Mouse (Mus musculus): ENCODE data around the gene Ush1c. TPM values are rescaled to one million over a fixed set of nuclear protein-coding genes. Genes with fewer than 3 reads are reported as not detected.

The Ush1c gene
- polyA plus RNA-seq (2012; ENCODE audit: insufficient read depth, insufficient read length, missing spikeins): not detected in 2 replicates

DNA sequence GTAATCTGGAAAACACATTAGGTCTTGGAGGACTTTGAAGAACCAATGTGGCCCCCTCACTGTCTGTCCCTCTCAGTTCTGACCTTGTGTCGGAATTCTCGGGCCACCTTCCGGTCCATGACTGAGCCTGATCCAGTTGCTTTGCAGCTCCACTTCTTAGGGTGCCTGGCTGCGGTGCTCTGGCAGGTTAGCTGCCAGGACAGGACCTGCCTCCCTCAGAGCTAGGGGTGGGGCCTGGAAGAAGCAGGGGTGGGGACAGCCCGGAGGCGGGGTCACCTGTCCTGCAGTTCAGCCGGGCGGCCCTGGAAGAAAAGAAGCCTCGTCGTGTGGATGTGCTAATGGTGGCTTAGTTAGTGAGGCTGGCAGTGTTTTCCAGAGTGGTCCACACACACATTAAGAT, at the start of gene Ush1c:
Ush1c (minus strand) TSS at position 158 of the 400 bp plus-strand sequence.
- Histone ChIP-seq H3K4me3 (ENCODE audit: insufficient read depth, low read depth, low read length) (no peak within 1 kb of the TSS), H3K4me1 (ENCODE audit: control insufficient read depth, insufficient read depth, insufficient read length, low read length) (no peaks in the 10 kb centered on the region), H3K27ac (replicated peaks; ENCODE audit: low read depth, low read length) (no peak within 1 kb of the TSS)

DNA sequence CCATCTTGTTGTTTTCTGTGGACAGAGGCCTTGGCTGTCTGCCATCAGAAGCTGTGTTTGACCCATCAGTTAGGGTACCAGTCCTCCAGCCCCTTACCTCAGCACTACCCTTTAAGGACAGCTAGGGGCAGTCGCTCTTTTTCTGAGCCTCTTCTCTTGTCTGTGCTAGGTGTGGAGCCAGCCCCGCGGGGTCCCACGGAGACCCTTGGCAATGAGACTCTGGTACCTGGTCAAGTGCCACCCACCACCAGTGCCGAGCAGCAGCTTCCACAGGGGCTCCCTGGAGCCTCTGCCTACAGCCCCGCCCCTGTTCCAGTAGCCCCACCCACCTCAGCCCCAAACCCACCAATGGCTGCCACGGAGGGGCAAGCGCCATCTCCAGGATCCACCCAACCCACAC, 48.7 kb upstream of the Ush1c start:
- H3K4me1 ChIP-seq (ENCODE audit: control insufficient read depth, insufficient read depth, insufficient read length, low read length): no peaks in the 10 kb centered on the region
- no peak overlapping the region for H3K27ac ChIP-seq (replicated peaks; ENCODE audit: low read depth, low read length)
- no peak overlapping the region for H3K4me3 ChIP-seq (ENCODE audit: insufficient read depth, low read depth, low read length)

DNA sequence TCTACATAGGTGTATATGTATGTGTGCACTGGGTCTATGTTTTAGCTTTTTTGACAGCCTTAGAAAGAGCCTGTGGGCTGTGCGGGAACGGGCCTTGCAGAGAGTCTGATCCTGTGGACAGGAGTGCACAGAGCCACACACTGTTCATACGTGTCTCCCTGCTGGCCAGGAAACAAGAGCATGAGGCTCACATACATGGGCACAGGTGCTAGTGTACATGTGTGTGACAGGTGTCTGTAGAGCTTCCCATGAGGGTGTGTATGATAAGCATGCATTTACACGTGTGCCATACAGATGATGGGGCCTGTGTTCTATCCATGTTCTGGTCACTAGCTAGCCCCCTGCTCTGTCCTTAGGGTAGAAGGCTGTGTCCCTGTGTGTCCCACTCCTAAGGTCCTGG, 48.1 kb upstream of the Ush1c start:
- Histone ChIP-seq H3K4me3 (ENCODE audit: insufficient read depth, low read depth, low read length) (no peak overlapping the region), H3K27ac (replicated peaks; ENCODE audit: low read depth, low read length) (no peak overlapping the region), H3K4me1 (ENCODE audit: control insufficient read depth, insufficient read depth, insufficient read length, low read length) (no peaks in the 10 kb centered on the region)

DNA sequence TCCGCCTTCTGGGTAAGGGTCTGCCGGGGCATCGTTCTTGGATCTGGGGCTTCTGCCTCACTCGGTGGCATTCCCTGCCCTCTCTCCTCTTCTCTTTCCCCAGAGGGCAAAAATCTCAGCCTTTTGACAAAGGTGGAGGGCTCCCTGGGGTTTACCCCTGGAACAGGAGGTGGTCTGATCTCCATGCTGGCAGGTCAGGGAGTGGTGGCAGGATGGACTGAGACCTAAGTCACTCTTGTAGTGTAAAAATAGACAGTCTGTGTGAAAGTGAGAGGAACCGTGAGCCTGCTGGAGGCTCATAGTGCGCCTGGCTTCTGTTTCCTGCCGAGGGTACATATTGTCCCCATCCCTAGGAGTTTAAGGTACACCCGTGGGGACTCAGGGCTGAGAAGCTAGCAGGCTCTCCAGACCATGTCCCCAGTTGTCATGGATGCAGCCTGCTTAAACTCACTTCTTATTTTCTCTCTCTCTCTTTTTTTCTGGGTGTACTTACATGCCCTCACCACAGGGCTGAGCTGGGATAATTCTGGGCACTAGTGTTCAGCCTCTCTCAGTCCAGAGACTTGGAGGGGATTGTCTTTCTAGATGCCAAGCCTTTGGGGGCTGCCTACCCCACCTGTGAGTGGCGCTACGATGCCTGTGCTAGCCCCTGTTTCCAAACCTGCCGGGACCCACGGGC, 47.0 kb upstream of the Ush1c start:
- Histone ChIP-seq H3K4me3 (ENCODE audit: insufficient read depth, low read depth, low read length) (no peak overlapping the region), H3K4me1 (ENCODE audit: control insufficient read depth, insufficient read depth, insufficient read length, low read length) (no peaks in the 10 kb centered on the region), H3K27ac (replicated peaks; ENCODE audit: low read depth, low read length) (no peak overlapping the region)

DNA sequence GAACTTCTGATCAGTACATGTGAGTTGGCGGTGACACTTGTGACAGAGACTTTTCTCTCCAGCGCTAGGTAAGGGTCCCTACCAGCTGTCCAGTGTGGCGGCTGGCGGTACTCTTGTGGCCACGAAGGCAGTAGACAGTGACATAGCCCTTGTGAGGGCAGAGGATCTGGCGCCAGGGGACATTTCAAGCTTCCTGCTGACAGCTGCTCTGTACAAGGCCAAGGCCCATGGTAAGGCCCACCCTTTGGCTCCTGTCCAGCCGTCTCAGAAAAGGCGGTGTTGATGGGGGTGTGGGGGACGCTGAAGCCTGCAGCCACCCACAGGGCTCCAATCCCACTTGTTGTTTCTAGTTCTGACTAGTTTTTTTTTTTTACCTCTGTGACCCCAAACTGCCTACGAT, 45.4 kb upstream of the Ush1c start:
- H3K27ac ChIP-seq (replicated peaks; ENCODE audit: low read depth, low read length): no peak overlapping the region
- no peak overlapping the region for H3K4me3 ChIP-seq (ENCODE audit: insufficient read depth, low read depth, low read length)
- H3K4me1 ChIP-seq (ENCODE audit: control insufficient read depth, insufficient read depth, insufficient read length, low read length): no peaks in the 10 kb centered on the region

DNA sequence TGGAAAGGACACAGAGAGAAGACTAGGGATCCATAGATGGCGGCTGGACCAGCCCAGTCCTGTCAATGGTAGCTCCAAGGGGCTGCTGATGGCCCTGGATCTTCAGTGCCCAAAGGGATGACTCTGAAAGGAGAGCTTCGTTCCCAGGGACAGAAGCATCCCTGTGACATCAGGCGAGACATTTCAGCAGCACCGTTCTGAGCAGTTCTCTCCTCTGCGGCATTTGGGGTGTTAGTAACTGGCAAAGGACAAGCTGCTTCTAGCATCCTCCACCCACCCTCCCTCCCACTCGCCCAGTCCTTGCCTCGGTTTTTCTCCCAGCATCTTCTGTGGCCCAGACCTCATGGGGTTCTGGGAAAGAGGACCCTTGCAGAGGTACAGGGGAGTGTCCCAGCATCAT, 44.0 kb upstream of the Ush1c start:
- Histone ChIP-seq H3K4me3 (ENCODE audit: insufficient read depth, low read depth, low read length) (no peak overlapping the region), H3K27ac (replicated peaks; ENCODE audit: low read depth, low read length) (no peak overlapping the region), H3K4me1 (ENCODE audit: control insufficient read depth, insufficient read depth, insufficient read length, low read length) (no peaks in the 10 kb centered on the region)

DNA sequence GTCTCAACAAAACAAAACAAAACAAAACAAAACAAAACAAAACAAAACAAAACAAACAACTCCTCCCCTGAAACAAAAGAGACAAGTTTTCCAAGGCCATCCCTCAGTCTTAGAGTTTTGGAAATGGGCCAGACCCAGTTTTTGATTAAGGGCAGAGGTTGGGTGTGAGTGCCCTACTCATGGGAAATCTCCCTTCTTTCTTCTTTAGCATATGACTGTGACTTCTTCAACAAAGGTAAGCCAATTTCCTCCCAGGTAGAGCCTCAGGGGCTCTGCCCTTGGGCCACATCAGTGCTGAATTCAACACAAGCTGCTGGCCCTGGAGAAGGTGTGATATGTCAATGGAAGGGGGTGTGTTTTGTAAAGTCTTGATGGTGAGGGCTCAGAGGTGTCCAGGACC, 42.6 kb upstream of the Ush1c start:
- Histone ChIP-seq H3K4me1 (ENCODE audit: control insufficient read depth, insufficient read depth, insufficient read length, low read length) (no peaks in the 10 kb centered on the region), H3K4me3 (ENCODE audit: insufficient read depth, low read depth, low read length) (no peak overlapping the region), H3K27ac (replicated peaks; ENCODE audit: low read depth, low read length) (no peak overlapping the region)

DNA sequence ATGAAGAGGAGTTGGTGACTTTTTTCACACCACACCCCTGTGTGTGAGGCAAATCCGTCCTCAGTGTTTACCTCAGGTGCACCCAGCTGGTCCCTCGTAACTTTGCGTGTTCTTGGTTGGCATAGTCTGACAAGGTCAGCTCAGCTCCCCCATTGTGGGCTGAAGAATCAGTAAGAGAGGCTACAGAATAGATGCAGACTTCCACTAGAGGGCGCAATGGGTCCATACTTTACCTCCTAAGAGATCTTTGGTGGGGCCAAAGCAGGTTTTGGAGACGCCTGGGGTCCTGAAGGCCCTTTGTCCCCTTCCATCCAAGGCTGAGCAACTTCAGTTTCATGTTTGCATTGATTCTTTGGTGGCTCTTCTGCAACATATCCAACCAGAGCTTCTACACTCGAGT, 41.6 kb upstream of the Ush1c start:
- no peak overlapping the region for H3K4me3 ChIP-seq (ENCODE audit: insufficient read depth, low read depth, low read length)
- no peak overlapping the region for H3K27ac ChIP-seq (replicated peaks; ENCODE audit: low read depth, low read length)
- no peaks in the 10 kb centered on the region for H3K4me1 ChIP-seq (ENCODE audit: control insufficient read depth, insufficient read depth, insufficient read length, low read length)

DNA sequence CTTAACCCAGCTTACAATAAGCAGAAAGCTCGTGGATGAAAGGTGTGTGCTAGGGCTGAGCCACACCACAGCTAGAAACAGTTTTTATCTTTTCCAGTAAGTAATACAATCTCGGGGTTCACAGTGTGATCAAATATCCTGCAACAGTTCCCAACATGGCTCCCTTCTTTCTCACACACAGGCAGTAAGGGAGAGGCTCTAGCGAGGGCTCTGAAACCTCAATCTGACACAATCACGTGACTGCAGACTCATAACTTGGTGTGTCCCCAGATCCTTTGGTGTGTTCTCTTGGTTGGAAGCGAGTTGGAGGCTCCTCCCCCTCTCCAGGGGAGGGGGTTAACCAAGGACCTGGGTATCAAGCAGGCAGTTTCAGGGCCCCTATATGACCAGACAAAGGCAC, 37.9 kb upstream of the Ush1c start:
- no peaks in the 10 kb centered on the region for H3K4me1 ChIP-seq (ENCODE audit: control insufficient read depth, insufficient read depth, insufficient read length, low read length)
- no peak overlapping the region for H3K4me3 ChIP-seq (ENCODE audit: insufficient read depth, low read depth, low read length)
- no peak overlapping the region for H3K27ac ChIP-seq (replicated peaks; ENCODE audit: low read depth, low read length)

DNA sequence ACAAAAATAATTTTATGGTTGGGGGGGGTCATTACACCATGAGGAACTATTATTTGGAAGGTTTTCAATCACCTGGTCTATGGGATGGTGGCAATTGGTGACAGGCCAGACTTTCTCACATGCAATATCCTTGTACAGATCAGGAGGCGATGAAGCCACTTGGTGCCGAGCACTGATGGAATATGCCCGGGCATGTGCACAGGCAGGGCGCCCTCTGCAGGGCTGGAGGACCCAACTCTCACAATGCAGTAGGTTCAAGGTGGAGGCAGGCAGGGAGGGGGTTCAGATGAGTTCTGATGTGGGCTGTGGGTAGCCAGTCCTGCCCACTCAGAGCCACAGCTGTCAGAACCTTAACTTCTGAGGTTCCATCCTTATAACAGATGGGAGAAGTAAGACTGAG, 13.5 kb upstream of the Ush1c start:
- H3K4me1 ChIP-seq (ENCODE audit: control insufficient read depth, insufficient read depth, insufficient read length, low read length): no peaks in the 10 kb centered on the region
- no peak overlapping the region for H3K27ac ChIP-seq (replicated peaks; ENCODE audit: low read depth, low read length)
- no peak overlapping the region for H3K4me3 ChIP-seq (ENCODE audit: insufficient read depth, low read depth, low read length)

DNA sequence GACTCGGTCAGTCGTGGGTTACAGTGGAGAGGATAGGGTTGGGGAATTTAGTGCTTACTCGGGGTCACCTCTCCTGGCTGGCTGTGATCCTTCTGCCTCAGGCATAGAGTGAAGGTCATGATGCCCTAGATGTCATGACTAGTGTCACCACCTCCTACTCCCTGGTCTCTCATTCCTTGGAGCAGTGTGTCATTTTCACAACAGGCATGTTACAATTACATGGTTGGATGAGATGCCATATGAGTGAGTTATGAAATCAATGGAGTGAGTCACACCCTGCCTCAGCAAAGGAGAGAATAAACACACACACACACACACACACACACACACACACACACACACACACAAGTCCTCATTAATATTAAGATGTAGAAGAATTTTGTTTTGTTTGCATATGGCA, 9.3 kb upstream of the Ush1c start:
- H3K4me1 ChIP-seq (ENCODE audit: control insufficient read depth, insufficient read depth, insufficient read length, low read length): no peaks in the 10 kb centered on the region
- H3K4me3 ChIP-seq (ENCODE audit: insufficient read depth, low read depth, low read length): no peak overlapping the region
- H3K27ac ChIP-seq (replicated peaks; ENCODE audit: low read depth, low read length): no peak overlapping the region

DNA sequence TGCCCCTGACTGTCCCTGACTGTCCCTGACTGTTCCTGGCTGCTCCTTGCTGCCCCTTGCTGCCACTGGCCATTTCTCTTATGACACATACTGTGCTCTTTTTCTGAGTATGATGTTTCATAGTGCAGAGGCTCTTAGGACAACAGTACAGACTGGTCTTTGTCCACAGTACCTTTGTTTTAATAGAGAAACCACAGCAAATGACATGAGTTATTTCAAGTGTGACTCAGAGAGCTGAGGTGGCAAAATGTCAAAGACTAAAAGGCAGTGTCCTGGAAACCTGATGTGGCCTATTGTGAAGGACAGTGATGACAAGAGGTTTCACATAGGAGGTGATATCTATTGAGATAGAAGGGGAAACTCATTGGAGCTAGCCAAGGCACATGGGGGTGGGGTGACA, 8.6 kb upstream of the Ush1c start:
- Histone ChIP-seq H3K4me1 (ENCODE audit: control insufficient read depth, insufficient read depth, insufficient read length, low read length) (no peaks in the 10 kb centered on the region), H3K27ac (replicated peaks; ENCODE audit: low read depth, low read length) (no peak overlapping the region), H3K4me3 (ENCODE audit: insufficient read depth, low read depth, low read length) (no peak overlapping the region)

DNA sequence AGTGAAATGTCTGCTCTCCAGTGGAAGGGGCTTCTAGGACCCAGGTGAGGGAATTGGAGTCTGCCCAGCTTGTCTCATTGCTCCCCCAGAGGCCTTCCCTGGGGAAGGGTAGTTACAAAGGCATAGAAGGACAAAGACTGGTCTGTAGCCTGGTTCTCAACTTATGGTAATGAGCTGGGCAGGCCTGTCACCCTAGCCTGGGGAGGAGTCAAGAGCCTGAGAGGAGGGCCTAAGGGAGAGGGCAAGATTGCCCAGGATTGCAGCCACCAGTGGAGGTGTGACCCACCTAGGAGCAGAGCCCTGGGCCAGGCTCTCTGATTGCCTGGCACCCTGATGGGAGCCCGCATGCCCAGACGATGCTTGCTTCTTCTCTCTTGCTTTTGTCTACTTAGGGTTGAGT, 2.4 kb upstream of the Ush1c start, which contains the start of gene Otog:
Otog (plus strand) TSS at position 292 of the 400 bp plus-strand sequence.
- no peak within 1 kb of the TSS for H3K4me3 ChIP-seq (ENCODE audit: insufficient read depth, low read depth, low read length)
- no peak within 1 kb of the TSS for H3K27ac ChIP-seq (replicated peaks; ENCODE audit: low read depth, low read length)
- H3K4me1 ChIP-seq (ENCODE audit: control insufficient read depth, insufficient read depth, insufficient read length, low read length): no peaks in the 10 kb centered on the region

DNA sequence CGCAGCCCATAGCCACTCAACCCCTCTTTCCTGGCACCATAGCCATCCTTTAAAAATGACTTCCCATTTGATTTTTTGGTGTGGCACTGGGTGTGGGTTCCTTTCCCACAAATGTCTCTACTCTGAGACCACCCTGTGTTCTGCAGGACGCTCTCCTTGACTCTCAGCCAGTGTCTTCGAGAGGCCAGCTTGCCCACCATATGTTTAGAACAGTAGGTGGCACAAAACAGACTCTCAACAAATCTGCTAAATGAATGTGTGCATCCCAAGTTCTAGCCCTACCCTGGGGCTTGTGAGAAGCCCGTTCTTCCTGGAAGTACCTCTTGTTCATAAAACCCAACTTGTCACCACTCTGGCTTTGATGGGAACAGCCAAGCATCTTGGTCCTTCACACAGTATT, 1.8 kb upstream of the Ush1c start:
- H3K4me1 ChIP-seq (ENCODE audit: control insufficient read depth, insufficient read depth, insufficient read length, low read length): no peaks in the 10 kb centered on the region
- no peak overlapping the region for H3K4me3 ChIP-seq (ENCODE audit: insufficient read depth, low read depth, low read length)
- H3K27ac ChIP-seq (replicated peaks; ENCODE audit: low read depth, low read length): no peak overlapping the region

DNA sequence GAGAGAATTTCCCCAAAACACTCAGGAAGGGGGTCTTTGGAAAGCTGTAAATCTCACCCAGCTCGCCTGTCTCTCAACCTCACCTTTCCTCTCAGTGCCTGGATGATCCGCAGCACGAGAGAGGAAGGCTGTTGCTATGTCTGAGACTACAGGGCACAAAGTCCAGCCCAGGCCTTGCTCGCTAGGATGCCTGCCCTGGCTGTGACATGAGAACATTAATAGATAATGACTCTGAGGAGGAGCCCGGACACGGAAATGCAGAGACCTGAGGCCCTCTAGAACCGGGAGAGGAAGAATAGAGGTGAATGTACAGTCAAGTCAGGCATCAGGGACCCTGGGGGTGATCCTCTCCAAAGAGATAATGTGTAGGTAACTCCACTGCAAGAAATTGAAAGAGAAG, 1.1 kb downstream of the Ush1c start:
- H3K4me3 ChIP-seq (ENCODE audit: insufficient read depth, low read depth, low read length): no peak overlapping the region
- H3K4me1 ChIP-seq (ENCODE audit: control insufficient read depth, insufficient read depth, insufficient read length, low read length): no peaks in the 10 kb centered on the region
- no peak overlapping the region for H3K27ac ChIP-seq (replicated peaks; ENCODE audit: low read depth, low read length)

DNA sequence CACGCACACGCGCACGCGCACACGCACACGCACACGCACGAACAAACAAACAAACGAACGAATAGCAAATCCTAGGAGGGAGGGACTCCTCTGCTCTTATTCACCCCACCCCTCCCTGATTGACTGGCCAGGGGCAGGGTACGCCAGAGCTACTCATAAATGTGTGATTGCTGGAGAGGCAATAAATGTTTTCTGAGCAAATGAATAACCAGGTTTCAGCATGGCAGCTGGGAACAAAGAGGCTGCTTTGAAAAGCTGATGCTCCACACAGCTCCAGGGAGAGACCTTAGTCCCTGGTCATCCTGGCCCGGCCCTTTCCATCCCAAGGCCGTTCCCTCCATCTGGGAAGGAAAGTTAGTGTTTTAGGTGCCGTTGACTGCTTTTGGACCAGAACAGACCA, 1.9 kb downstream of the Ush1c start:
- H3K4me3 ChIP-seq (ENCODE audit: insufficient read depth, low read depth, low read length): no peak overlapping the region
- no peak overlapping the region for H3K27ac ChIP-seq (replicated peaks; ENCODE audit: low read depth, low read length)

More for the DNA sequence above, 1.9 kb downstream of the Ush1c start:
- no peaks in the 10 kb centered on the region for H3K4me1 ChIP-seq (ENCODE audit: control insufficient read depth, insufficient read depth, insufficient read length, low read length)
